Mouse (Mus musculus) lung, adult 2 months (tissue): ENCODE measurements around the gene Fmnl2. TPM values are rescaled to one million over a fixed set of nuclear protein-coding genes. Genes with fewer than 3 reads are reported as not detected.

Experiments
- DNase-seq: peaks from one replicate; pipeline ENCODE4 v3.0.0; 2022
- H3K4me1 ChIP-seq: fragments of 200-500 bp; 2 replicates; pipeline ENCODE4 v1.6.1; 2011; ENCODE audit warnings: low read length; ENCODE audit not compliant: control insufficient read depth, insufficient read depth
- H3K4me3 ChIP-seq: fragments of 200-500 bp; replicated peaks from 2 replicates; pipeline ENCODE3; 2011; ENCODE audit warnings: low read depth, mild to moderate bottlenecking, control low read depth, low read length; ENCODE audit errors: extremely low read depth
- CTCF ChIP-seq: fragments of 200-500 bp; IDR thresholded peaks from 2 replicates; pipeline ENCODE4 v1.5.1; 2011; ENCODE audit warnings: mild to moderate bottlenecking, low read length, control low read depth; ENCODE audit not compliant: insufficient read depth
- POLR2A ChIP-seq: fragments of 200-500 bp; IDR thresholded peaks from 2 replicates; pipeline ENCODE4 v1.6.1; 2011; ENCODE audit warnings: low read depth, mild to moderate bottlenecking, control low read depth, low read length, borderline replicate concordance; ENCODE audit errors: extremely low read depth
- WGBS: fragments of 180-500 bp; shearing (Covaris S2); methylation state at CpG from one replicate; pipeline ENCODE4 v1.1.7; 2018; 5-methylcytosine and 5-hydroxymethylcytosine counted together
- polyA plus RNA-seq: library from polyadenylated mRNA; depleted of rRNA; stranded (reverse); fragments of >200 nt; gene quantifications from 2 replicates; pipeline ENCODE4 v1.2.3, GENCODE M21; 2012

Gene Fmnl2
- polyA plus RNA-seq, 1 experiment, result 4.8 TPM

DNA sequence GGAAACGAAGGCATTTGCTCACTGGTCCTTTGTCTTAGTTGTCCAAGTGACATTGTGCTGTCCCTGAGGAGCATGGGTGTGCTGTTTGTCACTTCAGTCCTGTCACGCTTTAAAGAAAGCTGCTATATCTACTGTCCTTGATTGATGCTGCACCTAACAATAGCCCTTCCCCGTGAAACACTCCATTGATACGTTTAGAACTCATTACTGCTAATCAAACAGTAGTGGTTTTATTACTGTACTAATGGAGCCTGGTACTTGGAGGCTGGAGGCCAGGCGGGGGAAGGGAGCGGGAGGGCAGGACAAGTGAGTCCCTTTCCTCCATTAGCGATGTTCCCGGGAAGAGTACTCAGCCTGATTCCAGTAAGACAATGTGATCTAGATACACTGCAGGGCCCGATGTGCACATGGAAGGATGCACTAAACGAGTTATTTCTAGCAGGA, 70.2 kb downstream of the Fmnl2 start:
- no peak for DNase-seq
- Histone ChIP-seq H3K4me3 (no peak overlapping the region), H3K4me1 (peaks cover 12% of the 10 kb centered on the region)
- TF ChIP-seq POLR2A, result no peak
- TF ChIP-seq CTCF, result no peak
- WGBS, result 62% methylated on average over 10 of the region's 10 CpGs

DNA sequence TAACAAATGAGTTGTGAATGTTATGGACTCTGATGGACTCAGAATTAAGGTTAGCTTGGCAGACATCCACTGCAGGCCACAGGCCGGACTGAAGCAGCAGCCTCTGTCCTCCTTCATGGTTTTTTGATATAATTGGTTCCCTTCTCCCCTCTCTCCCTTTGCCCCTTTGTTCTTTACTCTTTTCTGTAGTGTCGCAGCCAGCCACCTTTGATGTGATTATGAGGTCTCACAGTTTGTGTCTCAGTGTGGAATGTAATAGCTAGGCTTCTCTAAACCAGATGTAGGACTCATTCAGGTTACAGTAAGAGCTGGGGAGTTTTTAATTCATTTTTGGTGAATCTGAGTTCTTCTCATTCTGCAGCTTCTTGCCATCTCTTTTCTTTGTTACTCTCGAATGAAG, 70.7 kb downstream of the Fmnl2 start:
- 85% methylated on average over 3 of the region's 3 CpGs for WGBS
- TF ChIP-seq POLR2A, result no peak
- no peak for TF ChIP-seq CTCF
- DNase-seq, result no peak
- H3K4me1 ChIP-seq, result peaks cover 12% of the 10 kb centered on the region
- no peak overlapping the region for H3K4me3 ChIP-seq

DNA sequence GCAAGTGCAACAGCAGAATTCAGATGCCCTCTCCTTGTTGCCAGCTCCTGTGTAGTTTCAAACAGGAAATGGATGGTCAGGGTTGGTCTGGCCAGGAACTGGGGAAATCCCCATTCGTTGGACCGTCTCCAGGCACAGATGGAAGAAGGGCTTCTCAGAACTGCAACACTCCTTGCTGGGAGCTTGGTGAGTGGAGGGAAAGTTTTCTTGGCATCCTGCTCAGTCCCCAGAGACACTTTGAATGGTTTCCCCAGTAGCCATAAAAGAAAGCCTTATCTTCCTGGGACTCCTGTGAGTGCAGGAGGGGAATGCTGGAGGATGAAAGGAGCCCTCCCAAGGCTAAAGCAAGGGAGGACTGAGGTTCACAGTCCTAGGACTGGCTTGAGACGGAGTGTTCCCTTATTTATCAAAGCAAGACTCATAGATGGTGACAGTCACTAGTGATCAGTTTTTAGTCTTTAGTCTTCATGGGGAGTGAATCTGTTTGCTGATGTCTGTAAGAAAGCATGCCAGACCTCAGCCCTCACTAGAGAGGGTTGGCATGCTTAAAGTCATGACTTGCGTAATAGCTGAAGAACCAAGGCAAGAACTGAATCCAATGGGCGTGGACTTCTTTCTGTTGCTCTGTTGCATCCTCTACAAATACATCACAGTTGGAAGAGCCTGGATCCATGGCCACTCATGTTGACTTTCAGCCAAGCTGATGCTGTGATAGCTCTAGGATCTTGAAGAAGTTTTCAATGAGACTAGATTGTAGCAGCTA, 72.6 kb downstream of the Fmnl2 start:
- Histone ChIP-seq H3K4me3 (no peak overlapping the region), H3K4me1 (peaks cover 12% of the 10 kb centered on the region)
- 44% methylated on average over 5 of the region's 5 CpGs for whole genome bisulfite sequencing
- TF ChIP-seq CTCF, result no peak
- TF ChIP-seq POLR2A, result no peak
- peak; percentile 24 for DNase-seq

DNA sequence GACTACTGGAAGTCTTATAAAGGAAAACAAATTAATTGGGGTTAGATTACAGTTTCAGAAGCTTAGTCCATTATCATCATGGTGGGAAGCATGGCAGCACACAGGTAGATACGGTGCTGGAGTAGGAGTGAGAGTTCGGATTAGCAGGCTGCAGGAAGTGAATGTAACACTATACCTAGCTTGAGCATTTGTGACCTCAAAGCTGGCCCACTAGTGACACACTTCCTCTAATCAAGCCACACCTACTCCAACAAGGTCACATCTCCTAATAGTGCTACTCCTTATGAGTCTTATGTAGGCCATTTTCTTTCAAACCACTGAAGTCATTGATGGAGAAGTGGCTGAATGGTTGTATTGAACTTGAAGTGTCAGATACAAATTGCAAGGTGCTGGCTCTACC, 73.7 kb downstream of the Fmnl2 start:
- TF ChIP-seq POLR2A (no peak), CTCF (no peak)
- DNase-seq, result no peak
- H3K4me1 ChIP-seq, result peaks cover 12% of the 10 kb centered on the region
- no peak overlapping the region for H3K4me3 ChIP-seq
- 94% methylated on average over 2 of the region's 2 CpGs for WGBS

DNA sequence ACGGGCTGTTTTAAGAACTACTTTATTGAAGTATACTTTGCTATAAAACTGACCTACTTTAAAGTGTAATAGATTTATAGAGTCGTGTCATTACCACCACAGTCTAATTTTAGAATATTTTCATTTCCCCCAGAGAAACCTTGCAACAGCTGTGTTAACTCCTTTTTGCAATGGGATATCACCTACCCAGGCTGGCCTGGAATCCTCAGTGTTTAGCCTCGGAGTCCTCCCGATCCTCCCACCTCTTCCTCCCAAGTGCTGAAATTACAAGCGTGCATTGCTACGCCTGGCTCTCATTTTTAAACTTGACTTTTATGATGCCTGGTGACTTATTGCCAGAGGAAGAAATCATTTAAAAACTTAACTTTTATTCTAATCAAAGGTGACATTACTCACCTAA, 78.2 kb downstream of the Fmnl2 start:
- no peak for DNase-seq
- Histone ChIP-seq H3K4me3 (no peak overlapping the region), H3K4me1 (peaks cover 9% of the 10 kb centered on the region; the same call in 1 of the 2 replicates)
- TF ChIP-seq CTCF (no peak), POLR2A (no peak)
- WGBS, result 71% methylated on average over 6 of the region's 6 CpGs

DNA sequence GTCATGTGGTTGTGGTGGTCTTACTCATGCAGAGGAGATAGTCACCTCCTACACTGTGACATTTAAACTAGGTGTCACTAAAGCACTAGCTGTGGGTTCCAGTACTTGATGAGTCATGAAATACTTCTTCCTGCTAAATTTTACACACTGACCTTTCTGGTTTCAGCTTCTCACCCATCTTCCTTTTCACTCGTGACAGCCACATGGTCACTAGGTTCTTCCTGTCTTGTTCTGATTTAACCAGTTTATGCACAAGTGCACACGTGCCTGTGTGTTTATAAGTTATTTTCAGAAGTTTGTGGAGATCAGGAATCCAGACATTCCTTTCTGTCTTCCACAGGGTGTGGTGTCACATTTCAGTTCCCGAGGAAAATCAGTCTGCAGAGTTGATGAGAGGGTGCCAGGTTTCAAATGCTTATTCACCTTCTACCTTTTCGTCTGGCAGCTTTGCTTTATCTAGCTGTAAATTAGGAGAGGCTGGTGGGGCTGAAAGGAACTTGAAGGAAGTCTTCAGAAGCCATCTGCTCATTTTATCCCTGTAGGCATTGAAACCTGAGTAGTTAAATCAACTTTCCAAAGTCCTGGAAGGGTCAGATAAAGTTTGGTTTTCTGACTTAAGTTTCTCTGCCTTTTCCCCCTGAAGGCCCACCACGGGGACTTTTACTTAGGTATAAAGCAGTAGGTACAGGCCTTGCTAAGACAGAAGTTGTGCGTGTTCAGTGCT, 80.9 kb downstream of the Fmnl2 start:
- 33% methylated on average over 6 of the region's 6 CpGs for WGBS
- H3K4me1 ChIP-seq, result peaks cover 11% of the 10 kb centered on the region
- H3K4me3 ChIP-seq, result no peak overlapping the region
- no peak for DNase-seq
- TF ChIP-seq POLR2A (no peak), CTCF (no peak)

DNA sequence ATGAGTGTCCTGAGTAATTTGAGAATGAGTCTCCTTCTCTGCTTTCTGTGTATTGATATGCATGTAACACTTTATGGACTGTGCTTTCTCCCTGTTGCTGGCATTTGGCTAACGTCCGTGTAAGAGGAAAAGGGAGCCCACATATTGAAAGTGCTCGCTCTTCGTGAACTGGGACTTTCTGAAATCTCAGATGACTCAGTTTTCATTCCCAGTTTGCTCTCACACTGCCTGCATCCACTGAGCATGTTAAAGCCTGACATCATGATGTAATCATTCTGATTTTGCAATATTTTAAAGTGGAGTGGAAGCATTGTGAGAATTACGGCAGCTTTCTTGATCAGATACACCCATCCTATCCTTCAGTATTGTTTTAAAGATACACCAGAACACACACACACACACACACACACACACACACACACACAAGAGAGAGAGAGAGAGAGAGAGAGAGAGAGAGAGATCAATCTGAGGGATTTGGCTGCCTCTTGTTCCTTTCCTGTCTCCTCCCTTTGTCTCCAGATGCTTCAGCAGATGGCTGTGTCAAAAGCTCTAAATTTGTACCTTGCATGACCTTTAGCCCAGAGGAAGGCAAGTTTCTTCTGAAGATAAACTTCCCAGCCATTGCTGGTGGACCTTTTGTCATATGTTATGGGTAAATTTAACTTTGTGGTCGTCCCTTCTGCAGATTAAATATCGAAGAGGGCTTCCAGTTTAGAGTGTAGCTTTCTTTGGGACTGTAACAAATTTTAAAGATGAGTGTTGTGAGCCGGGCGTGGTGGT, 86.2 kb downstream of the Fmnl2 start:
- no peak for TF ChIP-seq CTCF
- no peak for TF ChIP-seq POLR2A
- no peak for DNase-seq
- Histone ChIP-seq H3K4me1 (peaks cover 7% of the 10 kb centered on the region), H3K4me3 (no peak overlapping the region)
- WGBS, result 43% methylated on average over 9 of the region's 9 CpGs

DNA sequence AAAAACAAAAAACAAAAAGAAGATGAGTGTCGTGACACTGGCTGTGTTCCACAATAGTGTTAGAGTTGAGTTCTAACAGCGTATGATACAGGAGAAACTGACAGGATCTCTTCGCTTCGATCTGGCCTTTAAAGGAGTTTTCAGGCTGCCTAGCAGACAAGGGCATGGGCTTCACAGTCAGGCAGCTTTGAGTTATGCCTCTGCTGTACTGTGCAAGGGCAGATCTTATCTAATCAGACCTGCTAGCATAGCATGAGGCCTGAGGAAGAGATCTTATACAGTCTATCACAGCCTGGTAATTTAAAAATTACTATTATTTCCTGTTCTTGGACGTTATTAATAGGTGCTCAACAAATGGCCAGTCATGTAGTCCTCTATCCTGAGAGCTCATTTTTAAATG, 86.9 kb downstream of the Fmnl2 start:
- Histone ChIP-seq H3K4me1 (peaks cover 5% of the 10 kb centered on the region), H3K4me3 (no peak overlapping the region)
- TF ChIP-seq POLR2A (no peak), CTCF (no peak)
- WGBS, result 74% methylated on average over 5 of the region's 5 CpGs
- no peak for DNase-seq

DNA sequence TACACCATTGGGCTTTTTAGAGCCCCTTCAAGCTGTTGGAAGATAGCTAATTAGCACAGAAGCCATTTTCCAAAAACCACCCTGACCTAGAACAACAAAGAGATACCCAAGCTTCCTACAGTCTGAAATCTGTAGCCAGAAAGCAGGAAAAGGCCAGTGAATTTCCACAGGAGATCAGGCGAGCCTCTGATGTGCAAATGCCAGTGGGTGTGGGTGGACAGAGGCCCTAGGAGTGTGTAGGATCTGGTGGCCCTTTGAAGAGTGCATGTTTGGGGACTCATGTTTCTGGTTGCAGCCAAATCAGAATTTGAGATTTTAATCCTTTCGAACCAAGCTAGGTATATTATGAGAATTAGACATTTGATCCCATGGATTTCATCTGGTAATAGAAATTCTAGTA, 88.4 kb downstream of the Fmnl2 start:
- 93% methylated on average over 2 of the region's 2 CpGs for WGBS
- H3K4me3 ChIP-seq, result no peak overlapping the region
- TF ChIP-seq CTCF (no peak), POLR2A (no peak)
- peaks cover 5% of the 10 kb centered on the region for H3K4me1 ChIP-seq
- no peak for DNase-seq
